Mouse (Mus musculus): ENCODE results near the gene Nek9. TPM values are rescaled to one million over a fixed set of nuclear protein-coding genes. Genes with fewer than 3 reads are reported as not detected.
A peak's percentile ranks its signal among the peaks of the same experiment; 100 is the strongest.
"Not testable (repeated sequence)": the region's sequence is repeated elsewhere in the genome, so short reads cannot be mapped to it uniquely, and the experiment has no call there.

The Nek9 gene
- total RNA-seq, 2 experiments from 2014 or later = 26.6 to 33.1 TPM

DNA sequence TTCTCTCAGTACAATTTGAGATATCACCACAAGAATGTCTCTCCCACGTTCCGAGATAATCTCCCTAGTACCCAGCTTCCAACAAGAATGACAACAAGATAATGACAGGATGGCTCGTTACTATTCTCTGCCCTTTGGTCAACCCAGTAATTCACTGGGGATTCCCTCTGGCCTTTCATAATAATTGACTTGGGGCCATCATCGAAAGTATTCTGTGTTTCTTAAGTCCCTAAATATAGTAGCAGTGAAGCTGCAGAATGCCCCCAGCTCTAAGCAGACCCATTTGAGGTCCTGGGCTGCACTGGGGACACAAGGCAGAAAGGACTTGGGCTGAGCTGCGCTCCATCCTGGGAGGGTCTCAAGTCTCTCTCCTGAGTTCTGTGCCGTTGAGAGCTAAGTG lies 46.9 kb downstream of the Nek9 start:
- no peak for ATAC-seq (replicated peaks; ENCODE audit: poor library complexity, severe bottlenecking)

DNA sequence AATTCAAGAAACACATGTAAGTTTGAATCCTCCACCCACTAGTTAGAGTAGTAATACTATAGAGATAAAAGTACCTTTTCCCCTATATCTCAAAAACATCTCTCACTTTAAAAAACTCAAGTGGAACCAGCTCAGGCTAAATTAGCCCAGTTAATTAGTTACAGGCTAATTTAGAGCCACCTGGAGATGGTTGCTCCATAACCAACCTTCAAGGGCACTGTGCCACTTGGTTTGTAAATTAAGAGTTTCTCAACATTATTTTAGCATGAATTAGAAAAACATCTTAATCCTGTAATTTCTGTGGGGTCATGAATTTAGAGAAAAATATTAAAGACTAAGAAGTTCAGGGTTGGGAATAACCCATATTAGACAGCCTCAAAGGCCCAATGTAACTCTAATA lies 47.6 kb downstream of the Nek9 start:
- ATAC-seq (replicated peaks; ENCODE audit: poor library complexity, severe bottlenecking) = no peak

DNA sequence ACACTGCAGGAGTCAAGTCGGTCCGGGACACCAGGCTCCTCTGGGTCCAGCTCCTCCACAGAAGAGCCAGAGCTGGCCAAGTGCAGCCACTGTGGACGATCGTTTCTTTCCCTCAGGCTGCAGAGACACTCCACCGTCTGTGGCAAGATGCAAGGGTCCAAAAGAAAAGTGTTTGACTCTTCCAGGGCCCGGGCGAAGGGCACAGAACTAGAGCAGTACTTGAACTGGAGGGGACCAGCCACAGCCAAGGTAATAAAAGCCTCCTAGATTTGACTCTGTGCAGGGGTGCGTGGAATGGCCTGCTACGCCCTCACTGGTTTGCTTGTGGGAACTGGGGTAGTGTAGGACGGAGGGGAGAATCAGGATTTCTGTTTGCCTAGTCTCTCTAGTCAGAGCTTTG lies 48.5 kb downstream of the Nek9 start:
- no peak for ATAC-seq (replicated peaks; ENCODE audit: poor library complexity, severe bottlenecking)

- ATAC-seq (replicated peaks; ENCODE audit: poor library complexity, severe bottlenecking) = no peak
Measured at GRCm38 (mm10) chr12:85289157-85290000, 49.8 kb downstream of the Nek9 start.

- peak; percentile 54 for ATAC-seq (replicated peaks; ENCODE audit: poor library complexity, severe bottlenecking)
Measured at GRCm38 (mm10) chr12:85288486-85289156, 50.5 kb downstream of the Nek9 start, which contains the start of gene Zc2hc1c. Gene Zc2hc1c, plus strand, starts transcription at chr12:85288591.

GRCm38 (mm10) chr12:85287809-85288485 lies 51.2 kb downstream of the Nek9 start, which contains the start of gene Acyp1:
Gene Acyp1, minus strand, starts transcription at chr12:85288438.
- ATAC-seq (replicated peaks; ENCODE audit: poor library complexity, severe bottlenecking) = 0 out of 2 replicates have a peak, but pooled peaks have one; percentile 15

GRCm38 (mm10) chr12:85286941-85287340 lies 52.2 kb downstream of the Nek9 start:
- ATAC-seq (replicated peaks; ENCODE audit: poor library complexity, severe bottlenecking) = peak; percentile 58

DNA sequence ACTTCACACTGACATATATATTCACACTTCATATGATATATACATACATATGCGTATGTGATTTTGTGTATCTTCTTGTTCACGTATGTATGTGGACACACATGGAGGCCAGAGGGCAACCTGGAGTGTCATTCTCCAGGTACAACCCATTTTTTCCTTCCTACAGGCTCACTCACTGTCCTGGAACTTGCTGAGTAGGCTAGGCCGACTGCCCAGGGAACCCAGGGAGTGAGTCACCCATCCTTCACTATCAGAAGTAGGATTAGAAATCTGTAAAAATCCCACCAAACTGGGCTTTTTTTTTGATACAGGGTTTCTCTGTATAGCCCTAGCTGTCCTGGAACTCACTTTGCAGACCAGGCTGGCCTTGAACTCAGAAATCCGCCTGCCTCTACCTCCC lies 54.2 kb downstream of the Nek9 start:
- ATAC-seq (replicated peaks; ENCODE audit: poor library complexity, severe bottlenecking) = no peak

DNA sequence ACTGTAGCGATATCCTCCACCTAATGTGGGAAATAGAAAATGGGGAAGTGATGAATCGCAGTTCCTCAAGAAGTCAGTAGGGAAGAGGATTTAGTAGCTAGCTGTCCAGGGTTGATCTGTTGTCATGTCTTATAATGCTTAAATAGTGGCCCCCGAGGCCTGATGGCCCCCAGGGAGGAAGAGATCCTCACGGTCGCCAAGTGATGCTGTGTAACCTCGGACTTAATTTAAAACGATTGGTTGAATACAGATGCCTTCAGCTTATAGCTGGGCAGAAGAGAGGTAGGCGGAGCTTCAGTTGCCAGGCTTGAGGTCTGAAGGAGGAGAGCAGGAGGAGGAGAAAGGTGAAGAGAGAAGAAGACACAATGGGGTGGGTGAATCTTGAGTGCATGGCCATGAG lies 54.8 kb downstream of the Nek9 start:
- peak; percentile 38 for ATAC-seq (replicated peaks; ENCODE audit: poor library complexity, severe bottlenecking)

GRCm38 (mm10) chr12:85281756-85282155 lies 57.4 kb downstream of the Nek9 start:
- not testable (repeated sequence) for ATAC-seq (replicated peaks; ENCODE audit: poor library complexity, severe bottlenecking)

DNA sequence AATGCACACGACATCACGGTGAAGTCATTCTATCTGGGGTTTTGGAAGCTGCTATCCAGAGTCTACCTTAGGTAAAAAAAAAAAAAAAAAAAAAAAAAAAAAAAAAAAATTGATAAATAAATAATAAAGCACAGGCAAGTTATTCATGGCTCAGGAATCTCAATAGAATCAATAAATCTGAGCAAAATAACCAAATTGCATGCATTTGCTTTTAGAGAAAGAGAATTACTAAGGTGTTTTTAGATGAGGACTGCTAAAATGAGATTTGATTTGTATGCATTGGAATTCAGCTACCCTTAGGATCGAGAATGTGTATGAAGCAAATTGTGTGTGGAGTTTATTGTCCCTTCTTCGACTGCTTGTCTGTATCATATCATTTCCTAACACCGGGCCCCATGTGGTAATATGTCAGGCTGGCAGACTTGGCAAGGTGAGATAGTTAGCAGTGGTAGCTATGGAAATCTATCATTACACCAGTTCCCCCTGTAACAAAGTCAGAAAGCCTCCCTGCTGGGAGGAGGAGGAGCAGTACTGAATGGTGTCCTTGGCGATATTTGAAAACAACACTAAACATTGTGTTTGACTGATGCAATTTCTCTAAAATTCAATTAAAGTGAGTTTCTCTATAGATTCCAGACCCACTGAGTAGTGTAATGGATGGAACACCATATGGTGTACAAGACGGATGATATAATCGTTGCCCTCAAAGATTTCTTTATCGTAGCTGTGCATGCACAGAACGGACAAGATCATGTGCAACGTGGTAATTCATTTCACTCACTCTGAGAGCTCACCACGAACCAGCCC lies 58.1 kb downstream of the Nek9 start:
- peak; percentile 31 for ATAC-seq (replicated peaks; ENCODE audit: poor library complexity, severe bottlenecking)

DNA sequence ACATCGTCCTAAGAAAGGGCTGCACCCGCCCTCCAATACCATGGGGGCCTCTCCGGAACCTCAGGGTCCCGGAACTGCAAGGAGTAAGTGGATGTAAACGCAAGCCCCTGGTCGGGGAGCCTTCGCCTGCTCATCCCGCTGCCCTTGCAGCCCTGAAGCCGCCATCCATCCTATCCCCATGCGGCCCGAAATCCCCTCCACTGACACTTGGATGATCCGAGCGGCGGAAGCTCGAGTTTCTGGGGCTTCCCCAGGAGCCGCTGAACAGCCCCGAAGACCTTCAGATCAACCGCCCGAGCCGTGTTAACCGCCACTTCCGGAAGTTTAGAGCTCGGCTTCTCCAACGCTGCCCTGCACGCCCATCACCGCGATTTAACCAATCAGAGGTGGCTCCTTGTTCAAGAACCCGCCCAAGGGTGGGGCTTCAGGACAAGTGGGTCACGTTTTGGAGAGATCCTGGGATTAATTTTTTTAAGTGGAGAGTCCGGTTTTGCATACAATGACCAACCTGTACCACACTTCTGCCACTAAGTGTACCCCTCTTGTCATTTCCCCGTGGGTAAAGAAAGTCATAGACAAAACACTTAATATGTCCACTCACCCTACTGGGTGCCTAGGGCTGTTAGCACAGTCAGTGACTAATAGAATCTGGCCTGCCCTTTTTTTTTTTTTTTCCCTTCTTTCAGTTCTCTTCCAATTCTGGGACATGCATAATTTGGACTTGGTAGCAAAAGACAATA lies 58.9 kb downstream of the Nek9 start:
- ATAC-seq (replicated peaks; ENCODE audit: poor library complexity, severe bottlenecking) = peak; percentile 90

- ATAC-seq (replicated peaks; ENCODE audit: poor library complexity, severe bottlenecking) = no peak
Measured at GRCm38 (mm10) chr12:85279396-85280080, 59.6 kb downstream of the Nek9 start.

DNA sequence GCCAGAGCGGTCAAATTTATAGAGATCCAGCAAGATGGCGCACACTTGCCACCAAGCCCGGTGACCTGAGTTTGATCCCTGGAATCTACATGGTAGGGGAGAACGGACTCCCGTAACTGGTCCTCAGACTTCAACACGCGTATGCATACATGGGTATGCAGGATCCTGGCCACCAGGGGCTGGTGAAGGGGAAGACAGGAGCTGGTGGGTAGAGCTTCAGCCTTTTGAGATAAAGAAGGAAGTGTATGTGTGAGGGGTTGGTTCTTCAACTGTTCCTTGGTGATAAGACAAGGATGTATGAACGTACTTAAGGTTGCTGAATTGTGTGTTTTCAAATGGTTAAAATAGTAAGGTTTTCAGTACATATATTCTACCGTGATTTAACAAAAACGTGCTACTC lies 60.2 kb downstream of the Nek9 start:
- peak; percentile 29; the same call in 1 of the 2 replicates for ATAC-seq (replicated peaks; ENCODE audit: poor library complexity, severe bottlenecking)

DNA sequence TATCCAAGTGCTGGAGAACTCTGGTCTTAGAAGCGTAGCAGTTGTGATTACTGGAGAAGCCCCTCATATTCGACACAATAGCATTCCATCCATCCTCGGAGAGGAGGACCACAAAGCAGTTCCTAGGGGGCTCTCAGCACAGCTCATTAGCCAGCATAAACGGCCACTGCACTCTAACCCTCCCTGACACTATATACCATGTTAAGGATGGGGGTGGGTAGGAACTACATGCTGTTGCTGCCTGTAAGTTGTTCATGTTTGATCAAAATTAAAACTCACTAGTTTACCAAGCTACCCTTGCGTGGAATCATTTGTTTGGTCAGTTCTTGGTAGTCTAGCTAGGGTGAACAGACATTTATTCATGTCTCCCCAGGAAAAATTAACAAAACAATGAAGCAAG lies 62.9 kb downstream of the Nek9 start:
- no peak for ATAC-seq (replicated peaks; ENCODE audit: poor library complexity, severe bottlenecking)

DNA sequence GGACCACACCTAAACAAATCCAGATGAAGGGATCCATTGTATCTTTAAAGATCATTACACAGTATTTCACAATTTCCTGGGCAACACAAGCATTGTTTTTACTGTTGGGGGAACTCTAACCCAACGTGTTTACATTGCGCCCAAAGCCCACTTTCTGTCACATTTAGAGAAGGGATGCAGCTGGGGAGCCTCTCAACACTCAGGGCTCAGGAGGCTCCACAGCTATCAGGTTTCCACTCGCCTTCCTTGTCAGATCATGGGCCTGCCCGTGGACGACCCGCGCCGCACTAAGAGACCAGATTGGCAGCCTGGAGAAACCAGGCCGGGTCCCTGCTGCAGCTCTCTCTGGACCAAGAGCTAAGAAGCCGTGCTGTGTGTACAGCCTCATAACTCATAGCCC lies 65.7 kb downstream of the Nek9 start:
- ATAC-seq (replicated peaks; ENCODE audit: poor library complexity, severe bottlenecking) = peak; percentile 25; the same call in 1 of the 2 replicates

DNA sequence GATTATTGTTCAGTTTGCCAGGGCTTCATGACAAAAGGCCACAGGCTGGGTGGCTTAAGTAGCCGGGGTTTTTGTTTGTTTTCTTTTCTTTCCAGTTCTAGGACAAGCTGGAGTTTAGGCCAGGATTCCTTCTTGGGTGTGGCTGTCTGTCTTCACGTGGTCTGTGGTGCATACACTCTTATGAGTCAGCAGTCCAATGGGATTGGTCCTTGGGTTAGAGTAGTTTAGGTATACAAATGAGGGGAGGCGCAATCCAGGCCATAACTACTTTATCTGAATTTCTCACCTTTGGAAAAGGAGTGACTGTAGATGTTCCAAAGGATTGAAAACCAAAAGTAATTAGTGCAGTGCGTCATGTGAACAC lies 67.3 kb downstream of the Nek9 start:
- ATAC-seq (replicated peaks; ENCODE audit: poor library complexity, severe bottlenecking) = no peak

- ATAC-seq (replicated peaks; ENCODE audit: poor library complexity, severe bottlenecking) = no peak
Measured at GRCm38 (mm10) chr12:85271132-85271842, 67.9 kb downstream of the Nek9 start.

Data from granulocyte monocyte progenitor cell, adult 5-6 weeks (primary cell).